Mouse (Mus musculus) forelimb bud, embryonic 11.5 days (tissue): ENCODE measurements at regions not wholly inside any gene's neighbourhood (a gene's known extent, or its start where the extent isn't known, plus 50 kb on each side); places are given as distances from the start of the nearest gene placed in this dataset.
"Not testable (repeated sequence)": the region's sequence is repeated elsewhere in the genome, so short reads cannot be mapped to it uniquely, and the experiment has no call there.

Experiments used
- DNase-seq: peaks from one replicate; pipeline ENCODE4 v3.0.0-alpha.2; 2012; ENCODE audit warnings: low read depth, low spot score

DNA sequence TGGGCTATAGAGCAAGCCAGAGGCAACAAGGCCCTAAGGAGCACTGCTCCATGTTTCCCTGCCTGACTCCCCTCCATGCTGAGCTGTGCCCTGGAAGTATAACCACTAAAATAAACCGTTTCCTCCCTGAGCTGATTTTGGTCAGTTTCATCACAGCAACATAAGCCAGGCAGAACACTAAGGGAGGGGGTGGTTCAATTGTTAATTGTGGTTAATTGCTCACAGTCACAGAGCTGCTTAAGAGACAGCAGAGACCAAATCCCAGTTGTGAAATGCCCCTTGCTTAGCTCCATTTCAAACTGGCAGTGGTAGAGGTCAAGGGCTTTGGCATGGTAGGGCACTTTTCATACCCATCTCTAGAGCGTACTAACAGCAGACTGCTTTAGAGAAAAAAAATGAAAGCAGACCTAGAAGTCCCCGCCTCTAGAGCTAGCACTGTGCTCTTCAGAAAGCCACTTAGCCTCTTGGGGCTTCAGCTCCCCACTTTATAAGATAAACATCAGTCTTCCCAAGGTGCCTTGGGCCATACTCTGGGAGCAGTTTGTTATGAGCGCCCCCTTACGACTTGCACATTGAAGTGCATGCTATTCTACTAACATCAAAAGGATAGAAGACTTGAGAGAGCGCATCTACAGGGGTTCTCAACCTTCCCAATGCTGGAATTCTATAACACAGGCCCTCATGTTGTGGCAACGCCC, 380.3 kb upstream of the Zfp703 start:
- DNase-seq, result no peak

DNA sequence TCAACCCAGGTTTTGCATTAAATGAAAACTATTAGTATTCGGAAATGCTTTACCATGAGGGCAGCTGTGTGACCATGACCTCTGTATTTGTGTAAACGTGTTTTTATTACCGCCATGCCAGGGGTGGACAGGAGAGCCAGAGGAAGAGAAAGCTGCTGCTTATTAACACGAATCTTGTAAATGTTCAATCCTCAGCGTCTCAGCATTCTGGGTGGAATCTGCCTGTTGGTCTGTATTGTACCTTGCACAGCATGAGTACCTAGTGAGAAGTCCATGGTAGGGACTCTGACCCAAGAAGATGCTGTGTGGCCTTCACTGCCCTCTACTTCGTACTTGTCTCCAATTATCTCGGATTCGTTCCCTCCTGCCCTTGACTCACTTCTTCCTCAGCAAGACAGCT, 378.6 kb upstream of the Zfp703 start:
- no peak for DNase-seq

DNA sequence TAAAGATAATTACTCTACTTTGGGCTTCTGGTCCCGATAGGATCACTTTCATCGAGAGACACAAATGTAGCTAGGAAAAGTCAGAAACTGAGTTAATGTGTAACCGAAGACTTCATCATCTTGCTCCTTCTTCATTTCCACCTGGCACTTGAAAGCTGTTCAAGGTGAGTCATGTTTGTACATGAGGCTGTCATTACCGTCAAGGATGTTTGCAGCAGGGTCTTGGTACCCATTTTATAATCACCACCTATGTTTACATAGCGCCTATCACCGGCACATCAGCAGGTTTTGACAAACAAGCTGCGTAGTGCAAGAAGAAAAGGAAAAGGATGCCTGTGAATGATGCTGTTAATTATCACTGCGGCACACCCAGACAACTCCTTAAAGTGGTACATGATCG, 377.0 kb upstream of the Zfp703 start:
- no peak for DNase-seq

DNA sequence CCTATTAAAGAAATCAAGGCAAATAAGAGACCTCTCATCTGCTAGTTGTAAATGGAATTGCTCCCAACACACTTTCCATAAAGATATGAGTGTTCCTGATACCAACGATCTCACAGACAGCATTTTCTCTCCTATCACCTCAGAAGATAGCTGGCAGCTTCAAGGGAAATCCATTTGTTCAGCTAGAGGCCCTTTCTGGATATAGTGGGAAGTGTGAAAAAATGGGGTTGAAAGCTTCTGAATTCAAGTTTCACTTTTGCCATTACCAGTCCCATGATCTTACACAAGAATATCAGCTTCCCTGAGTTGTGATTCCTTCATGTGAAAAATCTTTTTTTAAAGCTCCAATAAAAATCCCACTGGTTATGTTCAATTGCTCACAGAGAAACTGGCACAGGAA, 369.1 kb upstream of the Zfp703 start:
- no peak for DNase-seq

DNA sequence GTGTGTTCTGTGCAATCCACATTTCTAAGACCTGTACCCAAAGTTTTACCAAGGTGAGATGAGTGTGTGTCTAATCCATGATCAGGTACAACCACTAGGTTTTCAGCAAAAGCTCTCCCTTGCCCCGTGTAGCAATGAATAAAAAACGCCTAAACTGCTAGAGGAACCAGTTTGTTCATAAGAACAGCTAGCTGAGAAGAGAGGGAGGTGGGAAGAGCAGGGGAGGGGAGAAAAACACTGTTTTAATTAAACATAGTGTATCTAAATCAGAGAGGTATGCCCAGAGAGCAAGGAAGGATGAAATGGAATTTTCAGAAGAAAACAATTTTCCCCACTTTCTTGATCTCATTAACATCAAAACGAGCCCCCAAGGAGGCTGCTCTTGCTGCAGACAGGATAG, 368.5 kb upstream of the Zfp703 start:
- DNase-seq, result no peak

DNA sequence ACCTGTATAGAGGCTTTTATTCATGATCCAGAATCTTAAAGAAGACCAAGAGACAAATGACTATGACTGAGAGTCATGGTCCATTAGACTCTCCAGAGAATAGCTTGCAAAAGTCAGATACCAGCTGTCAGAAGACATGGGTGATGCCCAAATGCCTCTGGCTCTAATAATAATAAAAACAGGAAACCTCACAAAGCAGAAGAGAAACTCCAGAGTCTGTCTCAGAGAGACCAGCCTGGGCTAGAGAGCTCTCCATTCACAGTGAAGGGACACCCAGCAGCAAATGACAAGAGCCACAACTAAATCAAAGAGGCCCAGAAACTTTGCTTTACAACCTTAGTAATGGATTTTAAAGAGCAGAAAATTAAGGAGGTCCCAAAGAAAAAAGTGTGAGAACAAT, 365.0 kb upstream of the Zfp703 start:
- DNase-seq, result no peak

DNA sequence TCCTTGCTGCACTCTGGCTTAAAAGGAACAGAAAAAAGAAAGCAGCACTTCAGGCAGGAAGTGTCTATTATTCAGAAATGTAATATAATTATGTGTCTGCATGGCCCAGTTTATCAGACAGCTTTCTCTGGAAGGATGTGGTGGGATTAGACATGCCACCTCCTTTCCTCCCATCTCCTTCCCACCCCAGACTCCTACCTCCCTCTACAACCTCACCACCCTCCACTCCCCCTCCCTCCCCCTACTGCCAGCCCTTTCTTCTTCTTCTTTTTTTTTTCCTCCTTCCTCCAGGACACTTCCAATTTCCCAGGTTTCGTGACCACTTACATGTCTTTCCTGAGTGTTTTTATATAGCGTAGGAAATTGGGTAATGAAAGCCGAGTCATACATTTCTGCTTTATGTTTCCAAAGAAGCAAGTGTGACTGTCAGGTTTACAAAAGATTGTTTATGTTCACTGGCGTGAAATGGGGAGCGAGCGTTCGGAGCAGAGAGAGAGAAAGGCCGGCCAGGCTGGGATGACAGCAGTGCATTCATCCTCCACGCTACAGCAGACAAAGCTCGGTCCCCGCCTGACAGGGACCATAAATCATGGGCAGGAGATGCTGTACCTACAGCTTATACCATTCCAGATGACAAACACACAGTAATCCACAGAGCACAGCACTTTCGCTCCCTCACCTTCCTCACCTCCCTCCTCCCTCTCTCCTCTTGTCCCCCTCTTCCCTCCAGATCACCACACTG, 354.6 kb upstream of the Zfp703 start:
- DNase-seq, result no peak

DNA sequence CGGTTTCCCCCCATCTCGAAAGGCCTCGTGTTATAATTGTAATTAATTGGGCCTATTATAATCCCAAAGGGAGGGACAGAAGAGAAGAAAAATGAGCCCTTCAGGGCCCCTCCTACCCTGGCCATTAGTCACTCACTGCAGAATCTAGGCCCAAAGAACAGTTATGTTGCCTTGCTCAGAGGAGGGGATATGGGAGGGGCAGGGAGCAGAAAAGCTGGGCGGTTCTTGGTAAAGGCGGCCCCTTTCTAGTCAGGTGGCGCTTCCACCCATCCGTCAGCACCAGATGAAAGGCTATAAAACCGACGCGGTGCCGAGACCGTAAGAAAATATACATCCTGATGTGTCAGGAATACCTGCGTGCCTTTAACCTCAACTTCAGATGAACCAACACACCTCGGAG, 350.9 kb upstream of the Zfp703 start:
- DNase-seq, result no peak

DNA sequence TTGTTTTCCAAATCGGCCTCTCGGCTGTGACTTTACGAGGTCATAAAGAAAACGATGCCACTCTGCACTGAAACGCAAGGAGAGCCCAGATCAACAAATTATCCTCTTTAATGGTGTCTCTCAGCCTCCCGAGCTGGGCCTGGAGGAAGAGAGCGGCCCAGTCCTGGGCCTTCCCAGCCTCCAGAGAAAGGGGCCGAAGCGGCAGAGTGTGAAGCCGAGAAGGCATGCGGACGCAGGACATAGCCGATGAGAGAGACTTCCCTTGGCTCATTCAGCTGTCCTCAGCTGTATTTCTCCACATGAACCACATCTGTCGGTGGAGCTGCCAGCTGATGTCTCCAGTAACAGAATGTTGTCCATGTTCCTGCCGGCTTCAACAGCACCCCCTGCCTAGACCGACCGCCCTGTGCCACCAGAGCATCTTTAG, 350.5 kb upstream of the Zfp703 start:
- no peak for DNase-seq

DNA sequence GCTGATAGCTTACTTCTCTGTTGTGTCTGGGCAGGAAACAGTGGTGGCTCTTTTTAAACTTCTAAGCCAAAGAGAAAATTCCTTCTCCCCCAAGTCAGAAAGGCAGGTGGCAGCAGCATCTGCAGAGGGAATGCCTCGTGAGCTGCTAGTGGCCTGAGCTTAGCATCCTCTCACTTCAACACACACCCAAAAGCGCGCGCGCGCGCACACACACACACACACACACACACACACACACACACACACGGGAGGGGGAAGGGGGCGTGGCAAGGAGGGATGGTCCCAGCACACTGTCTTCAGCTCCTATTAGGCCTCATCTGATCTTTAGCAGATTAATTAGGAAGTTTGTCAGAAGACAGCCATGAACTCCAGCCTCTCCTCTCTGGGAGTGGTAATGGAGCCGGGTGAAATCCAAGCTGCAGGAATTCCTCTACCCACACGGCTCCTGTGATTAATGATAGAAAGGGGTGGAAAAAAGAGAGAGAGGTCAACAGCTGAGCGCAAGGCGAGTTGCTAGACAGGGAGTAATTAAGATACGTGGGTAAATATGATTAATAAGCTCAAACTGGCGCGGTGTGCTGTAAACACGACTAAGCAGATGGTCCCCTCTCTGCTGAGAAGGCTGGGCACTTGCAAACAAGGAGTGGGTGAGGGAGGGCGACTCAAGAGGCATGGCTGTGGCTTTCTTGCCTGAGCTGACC, 349.8 kb upstream of the Zfp703 start:
- DNase-seq, result peak; percentile 57

DNA sequence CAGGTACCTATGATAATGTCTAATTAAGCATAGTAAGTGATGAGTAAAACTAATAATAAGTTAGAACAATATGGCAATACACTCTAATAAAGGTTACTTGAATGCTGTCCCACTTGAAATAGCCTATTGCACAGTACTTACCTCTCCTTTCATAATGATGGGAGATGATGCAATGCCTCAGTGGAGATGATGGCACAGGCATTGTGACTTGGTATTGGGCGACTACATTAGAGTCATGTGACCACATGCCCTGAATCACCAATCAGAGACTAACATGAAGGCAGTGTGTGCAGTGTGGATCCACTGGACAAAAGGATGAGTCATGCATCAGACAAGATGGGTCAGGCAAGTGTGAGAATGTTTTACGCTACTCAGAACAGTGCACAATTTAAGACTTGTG, 346.6 kb upstream of the Zfp703 start:
- no peak for DNase-seq

DNA sequence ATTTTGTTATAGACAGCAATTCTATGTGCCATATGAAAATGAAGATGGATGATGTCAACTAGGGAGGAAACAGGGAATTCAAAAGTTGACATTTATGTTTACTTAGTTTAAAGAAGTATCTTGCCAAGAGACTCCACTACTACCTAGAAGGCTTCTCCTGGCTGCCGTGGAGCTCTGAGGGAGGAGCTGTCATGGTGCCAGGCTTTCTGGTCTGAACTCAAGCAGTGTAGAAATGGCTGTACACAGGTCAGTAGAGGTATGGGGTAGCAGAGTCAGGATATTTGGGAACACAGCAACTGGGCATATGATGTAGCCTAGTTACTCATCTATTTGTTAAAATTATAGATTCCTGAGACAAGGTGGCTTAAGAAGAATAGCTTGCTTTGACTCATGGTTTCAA, 341.4 kb upstream of the Zfp703 start:
- DNase-seq, result no peak

DNA sequence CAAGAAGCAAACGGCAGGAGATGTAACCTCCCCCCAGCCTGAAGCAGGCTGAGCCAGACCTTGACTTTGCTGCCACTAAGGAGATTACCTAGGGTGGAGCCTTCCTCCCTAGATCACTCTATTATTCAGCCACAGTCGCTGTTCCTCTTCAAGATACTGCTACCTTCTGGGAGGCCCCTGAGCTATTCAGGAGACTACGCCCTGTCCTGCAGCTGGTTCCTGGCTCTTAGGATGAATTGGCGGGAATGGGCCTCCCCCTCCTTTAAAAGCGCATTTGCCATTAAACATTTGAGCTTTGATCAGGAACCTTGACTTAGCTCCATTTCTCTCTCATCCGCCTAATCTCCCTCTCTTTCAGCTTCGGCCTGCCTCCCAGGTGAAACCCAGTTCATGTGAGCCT, 331.8 kb upstream of the Zfp703 start:
- not testable (repeated sequence) for DNase-seq

DNA sequence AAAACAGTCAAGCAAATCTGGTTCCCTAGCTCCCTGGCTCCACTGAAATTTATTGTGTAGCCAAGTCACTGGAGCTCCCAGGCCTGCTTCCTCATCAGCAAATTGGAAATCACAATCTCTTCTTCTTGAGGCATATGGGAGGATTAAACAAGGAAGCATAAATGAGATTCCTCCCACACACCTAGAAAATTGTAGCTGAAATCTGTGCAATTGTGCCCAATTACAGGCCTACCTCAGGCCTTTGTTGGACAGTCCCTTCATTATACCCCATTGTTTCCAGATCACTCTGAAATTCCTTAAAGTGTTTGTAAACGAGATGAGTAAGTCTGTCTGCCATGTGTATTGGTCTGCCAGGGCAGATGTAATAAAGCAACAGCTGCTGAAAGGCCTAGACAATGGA, 326.8 kb upstream of the Zfp703 start:
- DNase-seq, result no peak

DNA sequence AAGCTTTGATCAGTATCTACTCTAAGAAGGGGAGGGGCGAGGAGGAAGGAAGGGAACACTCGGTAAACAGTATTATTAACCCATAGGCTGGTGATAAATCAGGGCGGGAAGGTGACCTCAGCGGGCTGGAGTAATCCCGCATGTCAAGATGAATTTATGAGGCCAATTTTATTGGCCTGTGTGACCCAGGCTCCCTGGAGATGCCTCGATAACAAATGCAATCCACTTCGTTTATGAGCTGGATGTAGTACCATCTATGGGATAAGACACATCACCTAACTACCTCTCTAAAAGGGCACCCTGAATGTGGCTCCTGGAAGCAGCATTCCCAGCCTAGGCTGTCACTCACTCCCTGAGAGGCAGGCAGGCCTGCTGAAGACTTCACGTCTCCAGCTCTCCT, 321.2 kb upstream of the Zfp703 start:
- DNase-seq, result no peak

DNA sequence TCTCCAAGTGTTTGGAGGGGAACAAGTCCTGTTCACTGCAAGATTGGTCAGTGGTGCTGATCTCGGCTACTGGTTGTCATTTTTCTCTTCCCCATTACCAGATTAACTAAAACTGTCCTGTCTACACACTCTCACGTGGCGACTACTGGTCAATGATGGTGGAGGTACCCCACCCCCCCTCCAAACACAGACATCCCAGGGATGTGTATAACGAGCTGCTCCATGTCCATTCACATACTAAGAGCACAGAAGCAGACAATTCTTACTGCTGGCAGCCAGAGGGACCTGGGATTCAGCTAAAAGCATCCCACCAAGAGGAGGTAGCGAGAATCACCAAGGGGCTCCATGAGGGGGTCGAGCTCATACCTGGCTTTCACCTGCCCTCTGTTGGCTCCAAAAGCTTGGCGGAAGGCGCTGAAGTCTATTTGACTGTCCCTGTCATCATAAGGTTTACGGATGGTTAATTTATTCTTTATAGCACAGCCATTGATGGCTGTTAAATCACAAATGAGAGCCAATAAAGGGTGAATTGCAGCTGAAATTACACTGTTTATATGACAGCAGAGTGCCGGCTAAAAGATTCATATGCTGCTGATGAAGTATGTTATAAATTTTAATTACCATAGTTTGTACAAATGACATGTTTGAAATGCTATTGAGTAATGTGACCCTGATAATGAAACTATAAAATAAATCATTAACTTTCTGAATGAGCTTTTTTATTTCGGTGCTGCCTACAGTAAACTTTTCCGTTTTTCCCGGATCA, 320.6 kb upstream of the Zfp703 start:
- no peak for DNase-seq

DNA sequence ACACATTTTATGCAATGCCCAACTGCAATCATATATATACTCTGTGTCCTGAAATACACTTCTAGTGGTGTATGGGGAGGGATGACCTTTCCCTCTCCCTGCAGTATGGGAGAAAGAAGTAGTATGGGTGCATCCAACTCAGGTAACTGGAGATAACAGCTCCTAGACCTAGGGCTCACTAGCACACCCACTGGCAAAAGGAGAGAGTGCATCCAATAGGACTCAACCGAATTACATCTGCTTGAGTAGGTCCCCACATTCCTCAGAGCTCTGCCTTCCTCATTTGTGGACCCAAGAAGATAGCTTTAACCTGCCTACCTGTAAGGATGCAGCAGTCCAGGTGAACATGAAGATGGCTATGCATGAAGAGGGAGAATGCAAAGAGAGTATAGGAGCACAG, 317.7 kb upstream of the Zfp703 start:
- DNase-seq, result no peak

DNA sequence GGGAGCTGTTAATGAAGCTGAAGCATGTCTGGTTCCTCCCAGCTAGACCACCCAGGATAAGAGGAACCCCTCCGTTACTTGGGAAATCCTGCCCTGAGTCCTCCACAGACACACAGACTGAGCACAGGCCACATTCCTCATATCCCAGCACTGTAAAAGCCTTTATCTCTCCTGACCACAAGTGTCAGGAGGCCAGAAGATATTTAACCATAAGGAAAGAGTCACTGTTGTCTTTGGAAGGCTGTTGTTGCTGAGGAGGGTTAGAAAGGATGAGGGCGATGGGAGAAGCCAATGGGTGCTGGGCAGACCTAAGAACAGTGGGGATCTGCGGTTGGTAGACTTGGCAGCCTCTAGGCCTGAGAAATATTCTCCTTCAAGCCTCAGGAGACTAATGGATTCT, 307.6 kb upstream of the Zfp703 start:
- DNase-seq, result no peak

DNA sequence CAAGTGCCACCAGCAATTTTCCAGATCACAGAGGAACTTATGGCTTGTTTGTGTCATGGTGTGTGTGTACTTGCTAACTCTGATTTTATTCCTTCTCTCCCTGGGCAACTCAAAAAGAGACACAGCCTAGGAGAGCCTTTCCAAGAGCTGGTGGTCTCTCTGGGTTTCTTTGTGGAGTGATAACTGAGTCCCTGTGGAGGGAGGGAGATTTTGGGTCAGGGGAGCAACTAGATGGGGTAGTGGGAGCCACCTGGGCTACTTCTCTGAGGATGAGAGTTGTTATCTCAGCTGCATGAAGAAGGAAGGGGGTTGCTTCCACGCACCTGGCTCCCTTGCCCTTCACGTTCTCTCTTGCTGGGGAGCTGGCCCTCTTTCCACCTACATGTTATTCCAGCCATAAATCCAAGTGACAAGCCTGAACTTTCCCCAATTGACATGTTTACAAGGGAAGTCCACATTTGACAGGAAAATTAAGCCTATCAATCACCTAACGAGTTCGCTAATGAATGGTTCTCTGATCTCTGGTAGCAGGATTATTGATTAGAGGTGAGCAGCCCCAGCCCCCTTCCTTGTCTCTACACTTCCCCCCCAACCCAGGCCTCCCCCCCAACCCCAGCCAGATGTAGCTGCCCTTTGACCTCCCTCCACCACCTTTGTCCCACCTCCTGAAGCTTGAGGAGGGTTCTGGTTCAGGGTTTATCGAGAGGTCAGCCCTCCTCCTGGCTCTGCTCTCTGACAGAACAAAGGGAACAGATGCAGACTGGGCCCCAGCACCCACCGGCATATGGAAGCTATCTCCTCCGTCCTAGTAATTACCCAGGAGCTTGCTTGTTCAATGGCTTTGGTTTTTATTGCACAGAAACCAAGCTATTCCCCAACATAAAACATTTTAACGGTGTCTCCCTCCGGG, 304.4 kb upstream of the Zfp703 start:
- DNase-seq, result peak; percentile 89

DNA sequence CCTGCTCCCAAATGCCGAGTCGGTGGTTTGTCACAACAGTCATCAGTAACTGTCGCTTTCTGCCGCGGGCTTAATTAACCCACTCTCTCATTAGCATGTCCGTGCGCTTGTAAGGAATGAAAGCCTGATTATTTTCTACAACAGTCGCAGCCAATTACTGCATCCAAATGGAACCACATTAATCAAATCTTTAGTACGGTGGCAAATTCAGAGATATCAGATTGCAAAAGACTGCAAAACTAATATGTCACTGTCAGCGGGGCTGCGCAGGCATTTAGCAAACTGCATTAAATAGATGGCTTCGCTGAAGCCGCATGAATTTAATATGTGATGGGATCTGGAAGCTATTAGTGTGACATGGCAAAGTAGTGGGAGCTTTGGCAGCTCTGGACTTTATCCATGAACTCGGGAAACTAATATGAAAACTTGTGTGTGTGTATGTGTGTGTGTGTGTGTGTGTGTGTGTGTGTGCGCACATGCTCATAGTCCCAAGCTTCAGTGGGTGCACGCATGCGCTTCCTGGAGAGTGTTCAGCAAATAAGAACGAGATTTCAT, 299.5 kb upstream of the Zfp703 start:
- peak; percentile 82 for DNase-seq

DNA sequence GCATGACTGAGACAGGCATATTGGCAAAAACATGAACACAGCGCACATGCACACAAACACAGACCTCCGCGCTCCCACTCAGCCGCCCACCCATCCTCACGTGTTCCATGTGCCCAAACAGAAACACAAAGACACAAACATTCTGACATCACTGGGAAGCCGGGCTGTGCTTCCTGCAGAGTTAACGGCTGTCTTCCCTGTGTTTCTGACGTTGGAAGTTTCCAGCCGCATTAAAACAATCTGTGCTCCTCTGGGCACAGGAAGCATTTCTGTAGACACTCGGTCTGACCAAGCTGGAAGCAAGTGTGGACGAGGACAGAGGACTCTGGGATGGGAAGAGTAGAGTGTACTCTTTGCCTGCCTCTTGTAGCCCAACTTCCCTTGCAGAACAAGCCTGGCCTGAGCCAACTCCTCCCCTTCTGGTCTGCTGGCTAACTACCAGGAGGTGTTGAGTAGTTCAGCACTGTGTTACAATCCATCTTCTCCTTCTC, 296.2 kb upstream of the Zfp703 start:
- DNase-seq, result no peak
